Mouse (Mus musculus): ENCODE measurements around the gene Slc2a9. TPM values are rescaled to one million over a fixed set of nuclear protein-coding genes. Genes with fewer than 3 reads are reported as not detected.

Slc2a9 gene
- polyA plus RNA-seq, 1 experiment from 2014 or later, result 0.07 TPM

GRCm38 (mm10) chr5:38346646-38347432 is 156.1 kb downstream of the Slc2a9 start:
- peak; percentile 87 for DNase-seq (ENCODE audit: low spot score, missing footprints)
- Histone ChIP-seq H3K4me3 (ENCODE audit: low read depth, low read length) (no peak overlapping the region), H3K9me3 (ENCODE audit: control insufficient read depth, low read length) (no peaks in the 10 kb centered on the region), H3K36me3 (ENCODE audit: control insufficient read depth, insufficient read depth, low read length) (no peaks in the 10 kb centered on the region), H3K4me1 (ENCODE audit: control insufficient read depth, insufficient read depth, low read length) (peaks cover 20% of the 10 kb centered on the region), H3K9ac (ENCODE audit: low read length) (no peak overlapping the region), H3K27me3 (ENCODE audit: control insufficient read depth, insufficient read depth, low read length) (no peaks in the 10 kb centered on the region), H3K27ac (ENCODE audit: low read depth, low read length) (no peak overlapping the region), H3K4me2 (no peak overlapping the region)
- 40% methylated on average over 10 of the region's 10 CpGs for WGBS
- no peak for ATAC-seq (ENCODE audit: low FRiP score)

GRCm38 (mm10) chr5:38343101-38343500 is 159.8 kb downstream of the Slc2a9 start:
- no peaks in the 10 kb centered on the region for H3K9me3 ChIP-seq (ENCODE audit: control insufficient read depth, low read length)
- H3K4me3 ChIP-seq (ENCODE audit: low read depth, low read length), result no peak overlapping the region
- no peak overlapping the region for H3K27ac ChIP-seq (ENCODE audit: low read depth, low read length)
- 63% methylated on average over 3 of the region's 3 CpGs for WGBS
- no peaks in the 10 kb centered on the region for H3K36me3 ChIP-seq (ENCODE audit: control insufficient read depth, insufficient read depth, low read length)
- H3K9ac ChIP-seq (ENCODE audit: low read length), result no peak overlapping the region
- H3K27me3 ChIP-seq (ENCODE audit: control insufficient read depth, insufficient read depth, low read length), result no peaks in the 10 kb centered on the region
- DNase-seq (ENCODE audit: low spot score, missing footprints), result no peak
- no peak overlapping the region for H3K4me2 ChIP-seq
- peak; percentile 44; the same call in 1 of the 2 replicates for ATAC-seq (ENCODE audit: low FRiP score)
- peaks cover 5% of the 10 kb centered on the region for H3K4me1 ChIP-seq (ENCODE audit: control insufficient read depth, insufficient read depth, low read length)

- Histone ChIP-seq H3K27me3 (ENCODE audit: control insufficient read depth, insufficient read depth, low read length) (no peaks in the 10 kb centered on the region), H3K27ac (ENCODE audit: low read depth, low read length) (no peak overlapping the region), H3K4me1 (ENCODE audit: control insufficient read depth, insufficient read depth, low read length) (no peaks in the 10 kb centered on the region), H3K9ac (ENCODE audit: low read length) (no peak overlapping the region), H3K36me3 (ENCODE audit: control insufficient read depth, insufficient read depth, low read length) (no peaks in the 10 kb centered on the region), H3K4me3 (ENCODE audit: low read depth, low read length) (no peak overlapping the region), H3K4me2 (no peak overlapping the region), H3K9me3 (ENCODE audit: control insufficient read depth, low read length) (no peaks in the 10 kb centered on the region)
- no peak for ATAC-seq (ENCODE audit: low FRiP score)
- WGBS, result 43% methylated on average over 1 of the region's 1 CpGs
- no peak for DNase-seq (ENCODE audit: low spot score, missing footprints)
Observed at GRCm38 (mm10) chr5:38334582-38334981, 168.4 kb downstream of the Slc2a9 start.

GRCm38 (mm10) chr5:38333381-38333780 is 169.6 kb downstream of the Slc2a9 start:
- Histone ChIP-seq H3K9ac (ENCODE audit: low read length) (no peak overlapping the region), H3K27me3 (ENCODE audit: control insufficient read depth, insufficient read depth, low read length) (no peaks in the 10 kb centered on the region), H3K4me3 (ENCODE audit: low read depth, low read length) (no peak overlapping the region), H3K9me3 (ENCODE audit: control insufficient read depth, low read length) (no peaks in the 10 kb centered on the region), H3K36me3 (ENCODE audit: control insufficient read depth, insufficient read depth, low read length) (no peaks in the 10 kb centered on the region), H3K4me2 (no peak overlapping the region), H3K4me1 (ENCODE audit: control insufficient read depth, insufficient read depth, low read length) (no peaks in the 10 kb centered on the region), H3K27ac (ENCODE audit: low read depth, low read length) (no peak overlapping the region)
- no peak for DNase-seq (ENCODE audit: low spot score, missing footprints)
- 77% methylated on average over 4 of the region's 4 CpGs for WGBS
- no peak for ATAC-seq (ENCODE audit: low FRiP score)

- ATAC-seq (ENCODE audit: low FRiP score) (peak; percentile 24; the same call in 1 of the 2 replicates), DNase-seq (ENCODE audit: low spot score, missing footprints) (peak; percentile 91)
- Histone ChIP-seq H3K27ac (ENCODE audit: low read depth, low read length) (no peak within 1 kb of the TSS), H3K27me3 (ENCODE audit: control insufficient read depth, insufficient read depth, low read length) (peaks cover 30% of the 10 kb centered on the region), H3K9me3 (ENCODE audit: control insufficient read depth, low read length) (no peaks in the 10 kb centered on the region), H3K9ac (ENCODE audit: low read length) (peak within 1 kb of the TSS; percentile 27), H3K4me1 (ENCODE audit: control insufficient read depth, insufficient read depth, low read length) (peaks cover 6% of the 10 kb centered on the region; the same call in 1 of the 2 replicates), H3K36me3 (ENCODE audit: control insufficient read depth, insufficient read depth, low read length) (no peaks in the 10 kb centered on the region), H3K4me2 (peak within 1 kb of the TSS; percentile 76), H3K4me3 (ENCODE audit: low read depth, low read length) (peak within 1 kb of the TSS; percentile 36)
- WGBS, result 2% methylated on average over 65 of the region's 67 CpGs
Observed at GRCm38 (mm10) chr5:38318966-38319786, 183.8 kb downstream of the Slc2a9 start, which contains the start of gene Drd5. TSS of gene Drd5 (plus strand) at chr5:38319367.

GRCm38 (mm10) chr5:38309795-38310194 is 193.1 kb downstream of the Slc2a9 start:
- 73% methylated on average over 3 of the region's 3 CpGs for WGBS
- no peak overlapping the region for H3K4me2 ChIP-seq
- H3K4me3 ChIP-seq (ENCODE audit: low read depth, low read length), result no peak overlapping the region
- H3K27me3 ChIP-seq (ENCODE audit: control insufficient read depth, insufficient read depth, low read length), result no peaks in the 10 kb centered on the region; the same call in 1 of the 2 replicates
- no peaks in the 10 kb centered on the region for H3K36me3 ChIP-seq (ENCODE audit: control insufficient read depth, insufficient read depth, low read length)
- H3K9ac ChIP-seq (ENCODE audit: low read length), result no peak overlapping the region
- no peak overlapping the region for H3K27ac ChIP-seq (ENCODE audit: low read depth, low read length)
- H3K4me1 ChIP-seq (ENCODE audit: control insufficient read depth, insufficient read depth, low read length), result no peaks in the 10 kb centered on the region
- ATAC-seq (ENCODE audit: low FRiP score) (no peak), DNase-seq (ENCODE audit: low spot score, missing footprints) (no peak)
- H3K9me3 ChIP-seq (ENCODE audit: control insufficient read depth, low read length), result no peaks in the 10 kb centered on the region

GRCm38 (mm10) chr5:38308873-38309272 is 194.1 kb downstream of the Slc2a9 start:
- H3K4me3 ChIP-seq (ENCODE audit: low read depth, low read length), result no peak overlapping the region
- H3K27ac ChIP-seq (ENCODE audit: low read depth, low read length), result no peak overlapping the region
- H3K27me3 ChIP-seq (ENCODE audit: control insufficient read depth, insufficient read depth, low read length), result no peaks in the 10 kb centered on the region; the same call in 1 of the 2 replicates
- no peak overlapping the region for H3K4me2 ChIP-seq
- WGBS, result 49% methylated on average over 5 of the region's 5 CpGs
- DNase-seq (ENCODE audit: low spot score, missing footprints), result peak; percentile 86
- H3K9me3 ChIP-seq (ENCODE audit: control insufficient read depth, low read length), result no peaks in the 10 kb centered on the region
- H3K36me3 ChIP-seq (ENCODE audit: control insufficient read depth, insufficient read depth, low read length), result no peaks in the 10 kb centered on the region
- no peaks in the 10 kb centered on the region for H3K4me1 ChIP-seq (ENCODE audit: control insufficient read depth, insufficient read depth, low read length)
- ATAC-seq (ENCODE audit: low FRiP score), result peak; percentile 60
- H3K9ac ChIP-seq (ENCODE audit: low read length), result no peak overlapping the region

- no peaks in the 10 kb centered on the region; the same call in 1 of the 2 replicates for H3K27me3 ChIP-seq (ENCODE audit: control insufficient read depth, insufficient read depth, low read length)
- H3K9ac ChIP-seq (ENCODE audit: low read length), result peak overlapping the region; percentile 40; the same call in 1 of the 2 replicates
- no peak overlapping the region for H3K27ac ChIP-seq (ENCODE audit: low read depth, low read length)
- 9% methylated on average over 26 of the region's 26 CpGs for WGBS
- H3K36me3 ChIP-seq (ENCODE audit: control insufficient read depth, insufficient read depth, low read length), result no peaks in the 10 kb centered on the region
- H3K4me3 ChIP-seq (ENCODE audit: low read depth, low read length), result peak overlapping the region; percentile 36
- ATAC-seq (ENCODE audit: low FRiP score) (peak; percentile 87), DNase-seq (ENCODE audit: low spot score, missing footprints) (peak; percentile 99)
- H3K4me1 ChIP-seq (ENCODE audit: control insufficient read depth, insufficient read depth, low read length), result no peaks in the 10 kb centered on the region
- no peaks in the 10 kb centered on the region for H3K9me3 ChIP-seq (ENCODE audit: control insufficient read depth, low read length)
- H3K4me2 ChIP-seq, result peak overlapping the region; percentile 58
Observed at GRCm38 (mm10) chr5:38307255-38308101, 195.5 kb downstream of the Slc2a9 start.
